Mouse (Mus musculus): ENCODE results near the gene Olfr462.

DNA sequence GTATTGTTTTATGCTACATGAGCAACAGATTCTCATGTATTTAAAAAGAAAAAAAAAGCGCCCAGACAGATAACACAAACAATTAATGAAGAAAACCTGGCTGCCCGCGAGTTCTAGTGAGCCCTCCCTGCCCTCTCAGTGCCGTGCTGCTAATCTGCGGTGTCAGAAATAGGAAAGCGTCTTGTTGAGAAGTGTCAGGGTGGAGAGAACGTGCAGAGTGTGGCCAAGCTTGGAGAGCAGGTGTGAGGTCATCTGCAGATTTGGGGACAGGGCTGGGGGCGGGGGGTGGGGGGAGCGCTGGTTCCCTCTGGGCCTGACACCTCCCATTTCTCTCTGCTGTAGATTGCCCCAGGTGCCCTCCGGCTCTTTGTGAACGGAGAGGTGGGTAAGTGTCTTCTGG, 32.8 kb downstream of the Olfr462 start:
- no peak for TF ChIP-seq GATA1 (IDR thresholded peaks at IDR 0.05; ENCODE audit: borderline replicate concordance, low read length)
- TF ChIP-seq FLI1 (IDR thresholded peaks at IDR 0.05; ENCODE audit: low read length) = no peak

Data from megakaryocyte, embryonic 14.5 days (primary cell).